Mouse (Mus musculus): ENCODE data around the gene Rras.
A peak's percentile ranks its signal among the peaks of the same experiment; 100 is the strongest.

- no peak for TF ChIP-seq CTCF (IDR thresholded peaks at IDR 0.05; ENCODE audit: extremely low read depth, insufficient read depth, low read length)
- peak; percentile 66; the same call in 1 of the 2 replicates for TF ChIP-seq POLR2A (IDR thresholded peaks at IDR 0.05; ENCODE audit: extremely low read depth, insufficient read depth, low read length)
Observed at GRCm38 (mm10) chr7:44970231-44970691, 47.5 kb upstream of the Rras start.

All from cortical plate, adult 2 months (tissue).